Mouse (Mus musculus) hindbrain, embryonic 13.5 days (tissue): Measurements from ENCODE around the gene Arfip2. TPM values are rescaled to one million over a fixed set of nuclear protein-coding genes. Genes with fewer than 3 reads are reported as not detected.
A peak's percentile ranks its signal among the peaks of the same experiment; 100 is the strongest.

Source experiments
- ATAC-seq: fragments of 200-750 bp; cut with Nextera tagmentation; 2 replicates; pipeline ENCODE4 v1.8.0; 2017; ENCODE audit warnings: moderate TSS enrichment; ENCODE audit not compliant: low FRiP score
- H3K27ac ChIP-seq: fragments of 300-500 bp; sonication (generic); 2 replicates; pipeline ENCODE4 v1.5.1; 2015; ENCODE audit warnings: inconsistent platforms, mild to moderate bottlenecking, moderate library complexity
- H3K27me3 ChIP-seq: fragments of 300-500 bp; sonication (generic); 2 replicates; pipeline ENCODE4 v1.6.1; 2015; ENCODE audit warnings: mild to moderate bottlenecking, inconsistent platforms
- H3K36me3 ChIP-seq: fragments of 300-500 bp; sonication (generic); 2 replicates; pipeline ENCODE4 v1.6.1; 2015; ENCODE audit warnings: mild to moderate bottlenecking, inconsistent platforms
- H3K4me1 ChIP-seq: fragments of 300-500 bp; sonication (generic); replicated peaks from 2 replicates; pipeline ENCODE4 v1.6.1; 2015; ENCODE audit warnings: inconsistent platforms
- H3K4me2 ChIP-seq: fragments of 300-500 bp; sonication (generic); 2 replicates; pipeline ENCODE4 v1.6.1; 2015; ENCODE audit warnings: inconsistent platforms, mild to moderate bottlenecking, moderate library complexity
- H3K4me3 ChIP-seq: fragments of 300-500 bp; sonication (generic); 2 replicates; pipeline ENCODE4 v1.5.1; 2015; ENCODE audit warnings: mild to moderate bottlenecking, inconsistent platforms
- H3K9ac ChIP-seq: fragments of 300-500 bp; sonication (generic); 2 replicates; pipeline ENCODE4 v1.6.1; 2015; ENCODE audit warnings: mild to moderate bottlenecking, inconsistent platforms
- H3K9me3 ChIP-seq: fragments of 300-500 bp; sonication (generic); 2 replicates; pipeline ENCODE4 v1.6.1; 2016; ENCODE audit warnings: inconsistent platforms
- WGBS: fragments of 180-500 bp; shearing (Covaris S2); methylation state at CpG from one replicate; pipeline ENCODE4 v1.1.7; 2015; 5-methylcytosine and 5-hydroxymethylcytosine counted together
- polyA plus RNA-seq: library from polyadenylated mRNA; unstranded; fragments of >200 nt; fragmentation: Nextera tagmentation; extraction: Ambion mirVana; gene quantifications from 2 replicates; pipeline ENCODE4 v1.2.1, GENCODE M21; 2015

Gene Arfip2
- polyA plus RNA-seq = 74.3 and 77.7 TPM in 2 replicates

GRCm38 (mm10) chr7:105640233-105640893, at the start of gene Arfip2, which contains the start of gene Gm45799:
TSS of gene Arfip2 (minus strand) at chr7:105640416.
TSS of gene Gm45799 (plus strand) at chr7:105640552.
- ATAC-seq = peak; percentile 96
- H3K36me3 ChIP-seq = peaks cover 42% of the 10 kb centered on the region
- 0 out of 2 replicates have a peak, but pooled peaks cover 4% of the 10 kb centered on the region for H3K27me3 ChIP-seq
- no peaks in the 10 kb centered on the region for H3K9me3 ChIP-seq
- peak within 1 kb of the TSS; percentile 88 for H3K9ac ChIP-seq
- peak within 1 kb of the TSS; percentile 68 for H3K4me3 ChIP-seq
- H3K27ac ChIP-seq = peak within 1 kb of the TSS; percentile 90
- H3K4me1 ChIP-seq = peaks cover 37% of the 10 kb centered on the region
- H3K4me2 ChIP-seq = peak within 1 kb of the TSS; percentile 95
- WGBS = under 1% methylated on average over 45 of the region's 45 CpGs

- H3K9ac ChIP-seq = peak overlapping the region; percentile 43; the same call in 1 of the 2 replicates
- no peak for ATAC-seq
- H3K27ac ChIP-seq = no peak overlapping the region
- H3K4me3 ChIP-seq = no peak overlapping the region
- 16% methylated on average over 13 of the region's 13 CpGs for WGBS
- peak overlapping the region; percentile 29; the same call in 1 of the 2 replicates for H3K4me2 ChIP-seq
- H3K36me3 ChIP-seq = no peaks in the 10 kb centered on the region
- no peaks in the 10 kb centered on the region for H3K9me3 ChIP-seq
- H3K27me3 ChIP-seq = 0 out of 2 replicates have a peak, but pooled peaks cover 4% of the 10 kb centered on the region
- H3K4me1 ChIP-seq = no peaks in the 10 kb centered on the region; the same call in 1 of the 2 replicates
These were observed 45.5 kb upstream of the Arfip2 start for GRCm38 (mm10) chr7:105685541-105686197.

GRCm38 (mm10) chr7:105650639-105651435, 10.6 kb upstream of the Arfip2 start, which contains the start of gene Dnhd1:
TSS of gene Dnhd1 (plus strand) at chr7:105650827.
- Histone ChIP-seq H3K4me2 (peak within 1 kb of the TSS; percentile 69), H3K4me1 (peaks cover 9% of the 10 kb centered on the region), H3K4me3 (peak within 1 kb of the TSS; percentile 36), H3K9ac (peak within 1 kb of the TSS; percentile 63), H3K9me3 (no peaks in the 10 kb centered on the region), H3K36me3 (0 out of 2 replicates have a peak, but pooled peaks cover 5% of the 10 kb centered on the region), H3K27me3 (no peaks in the 10 kb centered on the region), H3K27ac (no peak within 1 kb of the TSS)
- ATAC-seq = peak; percentile 94
- WGBS = 1% methylated on average over 17 of the region's 17 CpGs

GRCm38 (mm10) chr7:105641936-105642335, 1.7 kb upstream of the Arfip2 start:
- peak overlapping the region; percentile 88 for H3K9ac ChIP-seq
- no peak for ATAC-seq
- no peaks in the 10 kb centered on the region for H3K9me3 ChIP-seq
- no peak overlapping the region for H3K27ac ChIP-seq
- peaks cover 29% of the 10 kb centered on the region for H3K36me3 ChIP-seq
- WGBS = 83% methylated on average over 3 of the region's 3 CpGs
- peaks cover 29% of the 10 kb centered on the region for H3K4me1 ChIP-seq
- H3K27me3 ChIP-seq = no peaks in the 10 kb centered on the region
- peak overlapping the region; percentile 94 for H3K4me2 ChIP-seq
- peak overlapping the region; percentile 68; the same call in 1 of the 2 replicates for H3K4me3 ChIP-seq

GRCm38 (mm10) chr7:105640894-105641255, 659 bp upstream of the Arfip2 start:
- peak overlapping the region; percentile 94 for H3K4me2 ChIP-seq
- no peak; the same call in 1 of the 2 replicates for ATAC-seq
- under 1% methylated on average over 18 of the region's 18 CpGs for WGBS

GRCm38 (mm10) chr7:105639756-105640155, 460 bp downstream of the Arfip2 start, which contains the start of gene Timm10b:
TSS of gene Timm10b (plus strand) at chr7:105640056.
- 2% methylated on average over 2 of the region's 2 CpGs for WGBS
- Histone ChIP-seq H3K27me3 (0 out of 2 replicates have a peak, but pooled peaks cover 4% of the 10 kb centered on the region), H3K9ac (peak within 1 kb of the TSS; percentile 88), H3K4me3 (peak within 1 kb of the TSS; percentile 68), H3K4me2 (peak within 1 kb of the TSS; percentile 95), H3K4me1 (peaks cover 41% of the 10 kb centered on the region), H3K9me3 (no peaks in the 10 kb centered on the region), H3K36me3 (peaks cover 38% of the 10 kb centered on the region), H3K27ac (peak within 1 kb of the TSS; percentile 90)
- ATAC-seq = no peak

More at GRCm38 (mm10) chr7:105640894-105641255, 659 bp upstream of the Arfip2 start:
- H3K4me1 ChIP-seq = peaks cover 32% of the 10 kb centered on the region
- H3K9ac ChIP-seq = peak overlapping the region; percentile 88
- peaks cover 39% of the 10 kb centered on the region for H3K36me3 ChIP-seq
- H3K27ac ChIP-seq = peak overlapping the region; percentile 90
- H3K9me3 ChIP-seq = no peaks in the 10 kb centered on the region
- peak overlapping the region; percentile 68 for H3K4me3 ChIP-seq
- H3K27me3 ChIP-seq = 0 out of 2 replicates have a peak, but pooled peaks cover 3% of the 10 kb centered on the region

- 75% methylated on average over 9 of the region's 9 CpGs for WGBS
- peak overlapping the region; percentile 95 for H3K4me2 ChIP-seq
- no peaks in the 10 kb centered on the region for H3K9me3 ChIP-seq
- peaks cover 37% of the 10 kb centered on the region for H3K36me3 ChIP-seq
- no peak for ATAC-seq
- H3K27me3 ChIP-seq = 0 out of 2 replicates have a peak, but pooled peaks cover 4% of the 10 kb centered on the region
- no peak overlapping the region for H3K27ac ChIP-seq
- H3K4me1 ChIP-seq = peaks cover 45% of the 10 kb centered on the region
- peak overlapping the region; percentile 88 for H3K9ac ChIP-seq
- peak overlapping the region; percentile 68 for H3K4me3 ChIP-seq
These were observed 912 bp downstream of the Arfip2 start for GRCm38 (mm10) chr7:105639304-105639703.

GRCm38 (mm10) chr7:105638776-105639175, 1.4 kb downstream of the Arfip2 start:
- no peak for ATAC-seq
- Histone ChIP-seq H3K9ac (no peak overlapping the region), H3K4me2 (no peak overlapping the region), H3K4me3 (no peak overlapping the region), H3K27me3 (0 out of 2 replicates have a peak, but pooled peaks cover 4% of the 10 kb centered on the region), H3K27ac (no peak overlapping the region), H3K4me1 (peaks cover 50% of the 10 kb centered on the region), H3K9me3 (no peaks in the 10 kb centered on the region), H3K36me3 (peaks cover 32% of the 10 kb centered on the region)
- 94% methylated on average over 6 of the region's 6 CpGs for WGBS

- ATAC-seq = no peak
- 87% methylated on average over 2 of the region's 2 CpGs for WGBS
- peaks cover 57% of the 10 kb centered on the region for H3K4me1 ChIP-seq
- H3K27ac ChIP-seq = peak overlapping the region; percentile 93
- H3K9ac ChIP-seq = no peak overlapping the region
- no peaks in the 10 kb centered on the region for H3K9me3 ChIP-seq
- peaks cover 26% of the 10 kb centered on the region for H3K36me3 ChIP-seq
- no peak overlapping the region for H3K4me3 ChIP-seq
- H3K4me2 ChIP-seq = no peak overlapping the region
- 0 out of 2 replicates have a peak, but pooled peaks cover 4% of the 10 kb centered on the region for H3K27me3 ChIP-seq
These were observed 4.5 kb downstream of the Arfip2 start for GRCm38 (mm10) chr7:105635726-105636125.

GRCm38 (mm10) chr7:105634272-105634920, 5.8 kb downstream of the Arfip2 start:
- Histone ChIP-seq H3K36me3 (peaks cover 26% of the 10 kb centered on the region), H3K27ac (peak overlapping the region; percentile 93), H3K27me3 (0 out of 2 replicates have a peak, but pooled peaks cover 4% of the 10 kb centered on the region), H3K9me3 (no peaks in the 10 kb centered on the region), H3K4me2 (peak overlapping the region; percentile 78), H3K4me3 (peak overlapping the region; percentile 84; the same call in 1 of the 2 replicates), H3K4me1 (peaks cover 63% of the 10 kb centered on the region), H3K9ac (peak overlapping the region; percentile 40)
- WGBS = 52% methylated on average over 9 of the region's 9 CpGs
- ATAC-seq = no peak

GRCm38 (mm10) chr7:105633801-105634135, 6.4 kb downstream of the Arfip2 start:
- H3K9ac ChIP-seq = peak overlapping the region; percentile 93
- ATAC-seq = no peak
- peak overlapping the region; percentile 84 for H3K4me3 ChIP-seq
- peaks cover 26% of the 10 kb centered on the region for H3K36me3 ChIP-seq
- WGBS = 6% methylated on average over 10 of the region's 10 CpGs
- peak overlapping the region; percentile 93 for H3K27ac ChIP-seq
- H3K27me3 ChIP-seq = 0 out of 2 replicates have a peak, but pooled peaks cover 4% of the 10 kb centered on the region
- H3K4me2 ChIP-seq = peak overlapping the region; percentile 78
- H3K4me1 ChIP-seq = peaks cover 63% of the 10 kb centered on the region
- H3K9me3 ChIP-seq = no peaks in the 10 kb centered on the region
